ENCODE assay signal across 21 mouse cellular contexts in genomic region chr17:81360032-81360431, GRCm38 (mm10).
"Had no signal": no experiment of that assay in that cellular context is flagged by ENCODE, and none has a peak within 500 bp of the region (broad histone marks: within the 10 kb centered on the region; RNA-seq: fewer than 3 reads in every experiment).

No protein-coding gene starts in this region.

- H3K4me3 ChIP-seq: lung, embryonic 15.5 days; megakaryocyte, embryonic 14.5 days; midbrain, embryonic 13.5 days; midbrain, embryonic 15.5 days; neural tube, embryonic 13.5 days; neural tube, embryonic 15.5 days; stomach, embryonic 15.5 days had no signal

- H3K36me3 ChIP-seq: lung, embryonic 15.5 days; midbrain, embryonic 13.5 days; midbrain, embryonic 15.5 days; neural tube, embryonic 13.5 days; neural tube, embryonic 15.5 days; stomach, embryonic 15.5 days had no signal

- H3K27ac ChIP-seq: lung, embryonic 15.5 days; macrophage; midbrain, embryonic 13.5 days; midbrain, embryonic 15.5 days; neural tube, embryonic 13.5 days; neural tube, embryonic 15.5 days; stomach, embryonic 15.5 days; stomach, postnatal 0 days had no signal

- DNase-seq: lung, adult 2 months; lung, postnatal 14 days; lung, postnatal 36 days; retina, postnatal 1 day; right cerebral cortex, adult 18-20 months; right cerebral cortex, postnatal 25 days; right cerebral cortex, postnatal 4 days; thymus, adult 2 months; thymus, postnatal 25 days; thymus, postnatal 4 days had no signal

- H3K27me3 ChIP-seq: lung, embryonic 15.5 days; megakaryocyte, embryonic 14.5 days; midbrain, embryonic 13.5 days; midbrain, embryonic 15.5 days; neural tube, embryonic 13.5 days; neural tube, embryonic 15.5 days; stomach, embryonic 15.5 days had no signal

- H3K4me1 ChIP-seq: lung, embryonic 15.5 days; megakaryocyte, embryonic 14.5 days; midbrain, embryonic 13.5 days; midbrain, embryonic 15.5 days; neural tube, embryonic 13.5 days; neural tube, embryonic 15.5 days; stomach, embryonic 15.5 days had no signal

- H3K9me3 ChIP-seq: midbrain, embryonic 15.5 days; neural tube, embryonic 13.5 days; stomach, embryonic 15.5 days had no signal

- ATAC-seq: lung, postnatal 0 days; midbrain, embryonic 13.5 days; midbrain, embryonic 15.5 days had no signal

- H3K9ac ChIP-seq: lung, embryonic 15.5 days; midbrain, embryonic 13.5 days; midbrain, embryonic 15.5 days; neural tube, embryonic 13.5 days; neural tube, embryonic 15.5 days; stomach, embryonic 15.5 days had no signal

- H3K4me2 ChIP-seq: lung, embryonic 15.5 days; midbrain, embryonic 11.5 days; midbrain, embryonic 13.5 days; midbrain, embryonic 15.5 days; neural tube, embryonic 13.5 days; neural tube, embryonic 15.5 days; stomach, embryonic 15.5 days had no signal
